Mouse (Mus musculus) embryonic fibroblast, embryonic 13.5 days (primary cell): Measurements from ENCODE around the gene Gimap9.

ENCODE experiments used
- CTCF ChIP-seq: IDR thresholded peaks from 2 replicates; pipeline ENCODE4 v1.5.1; 2011; ENCODE audit warnings: mild to moderate bottlenecking, control low read depth, low read length, moderate library complexity, borderline replicate concordance; ENCODE audit not compliant: insufficient read depth
- POLR2A ChIP-seq: IDR thresholded peaks from 2 replicates; pipeline ENCODE4 v1.6.1; 2011; ENCODE audit warnings: low read depth, mild to moderate bottlenecking, control low read depth, low read length, moderate library complexity

DNA sequence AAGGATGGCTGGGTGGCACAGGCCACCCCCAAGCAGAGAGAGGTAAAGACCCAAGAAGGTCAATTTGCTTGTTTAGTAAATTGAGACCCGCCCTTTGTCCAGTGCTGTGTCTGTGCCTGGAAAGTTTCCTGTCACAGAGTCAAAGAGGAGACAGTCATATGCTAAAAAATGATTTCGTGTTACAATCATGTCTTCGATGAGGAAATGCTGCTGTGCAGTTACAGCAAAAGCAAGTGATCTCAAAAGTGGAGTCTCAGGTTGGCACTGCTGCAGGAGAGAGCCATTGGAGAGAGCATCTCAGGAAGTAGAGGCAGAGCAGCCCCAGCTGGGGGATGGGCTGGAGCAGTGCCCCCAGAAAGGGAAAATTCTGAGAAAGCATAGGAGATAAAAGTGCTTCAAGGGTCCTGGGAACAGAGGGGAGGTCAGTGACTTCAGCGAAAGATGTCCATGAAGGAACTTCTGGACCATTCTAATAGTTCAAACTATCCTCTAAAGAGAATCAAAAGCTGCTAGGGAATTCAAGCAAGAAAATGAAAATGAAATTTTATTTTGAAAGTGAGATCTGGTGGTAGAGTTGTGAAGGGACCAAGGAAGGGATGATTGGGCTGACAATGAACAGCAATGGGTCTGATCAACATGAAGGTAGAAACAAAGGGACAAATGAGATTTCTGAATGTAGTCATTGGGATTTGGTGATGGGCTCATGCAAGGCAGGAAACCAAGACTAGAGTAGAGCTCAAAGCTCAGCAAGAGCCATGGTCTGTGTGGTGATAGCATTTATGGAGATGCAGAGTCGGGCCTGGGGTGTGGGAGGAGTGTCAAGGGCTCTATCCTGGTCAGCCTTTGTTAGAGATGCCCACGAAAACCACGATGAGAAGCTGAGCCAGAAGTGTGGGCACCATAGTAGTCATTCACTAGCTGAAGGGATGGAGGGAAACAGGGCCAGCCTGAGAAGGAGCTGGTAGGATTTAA is 10.1 kb downstream of the Gimap9 start:
- TF ChIP-seq POLR2A, result no peak
- TF ChIP-seq CTCF, result no peak
